Mouse (Mus musculus) kidney, embryonic 14.5 days (tissue): ENCODE results near the gene Fbxl13. TPM values are rescaled to one million over a fixed set of nuclear protein-coding genes. Genes with fewer than 3 reads are reported as not detected.

ENCODE experiments used
- ATAC-seq: fragments of 200-750 bp; cut with Nextera tagmentation; 2 replicates; pipeline ENCODE4 v1.8.0; 2017; ENCODE audit warnings: moderate number of reproducible peaks, mild to moderate bottlenecking, moderate TSS enrichment, moderate library complexity; ENCODE audit not compliant: low FRiP score, low TSS enrichment
- H3K27ac ChIP-seq: fragments of 300-500 bp; sonication (generic); 2 replicates; pipeline ENCODE4 v1.5.1; 2014; ENCODE audit warnings: low read depth, mild to moderate bottlenecking, low read length, moderate library complexity, mixed read lengths
- H3K27me3 ChIP-seq: fragments of 300-500 bp; sonication (generic); 2 replicates; pipeline ENCODE4 v1.6.1; 2014; ENCODE audit warnings: mild to moderate bottlenecking, low read length; ENCODE audit not compliant: control insufficient read depth, insufficient read depth
- H3K36me3 ChIP-seq: fragments of 300-500 bp; sonication (generic); 2 replicates; pipeline ENCODE4 v1.6.1; 2014; ENCODE audit warnings: low read length, mixed read lengths; ENCODE audit not compliant: control insufficient read depth, insufficient read depth
- H3K4me1 ChIP-seq: fragments of 300-500 bp; sonication (generic); 2 replicates; pipeline ENCODE4 v1.6.1; 2014; ENCODE audit warnings: low read length, mixed read lengths; ENCODE audit not compliant: control insufficient read depth, insufficient read depth
- H3K4me2 ChIP-seq: fragments of 300-500 bp; sonication (generic); replicated peaks from 2 replicates; pipeline ENCODE4 v1.6.1; 2014; ENCODE audit warnings: low read depth, mild to moderate bottlenecking, low read length
- H3K4me3 ChIP-seq: fragments of 300-500 bp; sonication (generic); 2 replicates; pipeline ENCODE4 v1.5.1; 2014; ENCODE audit warnings: mild to moderate bottlenecking, low read length
- H3K9ac ChIP-seq: fragments of 300-500 bp; sonication (generic); 2 replicates; pipeline ENCODE4 v1.6.1; 2014; ENCODE audit warnings: low read depth, mild to moderate bottlenecking, low read length, moderate library complexity
- H3K9me3 ChIP-seq: fragments of 300-500 bp; sonication (generic); 2 replicates; pipeline ENCODE4 v1.6.1; 2016; ENCODE audit warnings: low read length; ENCODE audit not compliant: control insufficient read depth
- WGBS: fragments of 180-500 bp; shearing (Covaris S2); extraction: QIAGEN DNeasy Blood & Tissue Kit; methylation state at CpG from one replicate; pipeline ENCODE4 v1.1.7; 2014; 5-methylcytosine and 5-hydroxymethylcytosine counted together
- polyA plus RNA-seq: library from polyadenylated mRNA; unstranded; fragments of >200 nt; fragmentation: Nextera tagmentation; extraction: Ambion mirVana; gene quantifications from 2 replicates; pipeline ENCODE4 v1.2.1, GENCODE M21; 2014

The Fbxl13 gene
- polyA plus RNA-seq, 1 experiment from 2014 or later: 0.43 TPM

DNA sequence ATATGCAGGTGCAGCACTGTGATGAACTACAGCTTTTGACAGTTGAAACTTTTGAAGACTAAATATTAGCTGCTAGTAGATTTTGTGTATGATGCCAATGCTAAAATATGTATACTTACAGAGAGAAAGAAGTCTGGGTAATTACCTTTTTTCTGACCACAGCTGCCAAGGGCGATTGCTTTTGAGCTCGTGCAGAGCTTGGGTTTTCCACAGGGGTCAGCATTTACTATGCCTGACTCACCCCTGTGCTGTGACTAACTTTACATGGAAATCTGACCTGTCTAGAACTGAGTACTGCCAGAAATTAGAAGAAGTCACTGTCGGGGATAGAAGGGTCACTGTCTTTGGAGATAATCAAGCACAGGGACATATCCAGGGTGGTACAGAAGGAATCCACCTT lies 153.2 kb downstream of the Fbxl13 start:
- Histone ChIP-seq H3K27me3 (no peaks in the 10 kb centered on the region), H3K9ac (no peak overlapping the region), H3K9me3 (no peaks in the 10 kb centered on the region), H3K36me3 (no peaks in the 10 kb centered on the region), H3K4me1 (no peaks in the 10 kb centered on the region; the same call in 1 of the 2 replicates), H3K27ac (no peak overlapping the region), H3K4me3 (no peak overlapping the region), H3K4me2 (no peak overlapping the region)
- WGBS: 66% methylated on average over 3 of the region's 3 CpGs
- ATAC-seq: no peak

GRCm38 (mm10) chr5:21491469-21491868 lies 154.0 kb downstream of the Fbxl13 start:
- Histone ChIP-seq H3K9me3 (no peaks in the 10 kb centered on the region), H3K36me3 (no peaks in the 10 kb centered on the region), H3K27ac (no peak overlapping the region), H3K9ac (no peak overlapping the region), H3K4me3 (no peak overlapping the region), H3K27me3 (no peaks in the 10 kb centered on the region), H3K4me1 (no peaks in the 10 kb centered on the region; the same call in 1 of the 2 replicates), H3K4me2 (no peak overlapping the region)
- WGBS: 78% methylated on average over 2 of the region's 2 CpGs
- ATAC-seq: no peak

- Histone ChIP-seq H3K9me3 (no peaks in the 10 kb centered on the region), H3K27ac (no peak overlapping the region), H3K27me3 (no peaks in the 10 kb centered on the region), H3K9ac (no peak overlapping the region), H3K4me2 (no peak overlapping the region), H3K4me3 (no peak overlapping the region), H3K36me3 (no peaks in the 10 kb centered on the region), H3K4me1 (no peaks in the 10 kb centered on the region; the same call in 1 of the 2 replicates)
- WGBS: 73% methylated on average over 4 of the region's 4 CpGs
- no peak for ATAC-seq
These were observed 156.3 kb downstream of the Fbxl13 start for GRCm38 (mm10) chr5:21489135-21489534.

- H3K27ac ChIP-seq: no peak overlapping the region
- H3K36me3 ChIP-seq: no peaks in the 10 kb centered on the region
- H3K4me1 ChIP-seq: no peaks in the 10 kb centered on the region; the same call in 1 of the 2 replicates
- 95% methylated on average over 5 of the region's 5 CpGs for WGBS
- H3K4me2 ChIP-seq: no peak overlapping the region
- no peaks in the 10 kb centered on the region for H3K9me3 ChIP-seq
- no peak overlapping the region for H3K9ac ChIP-seq
- ATAC-seq: no peak
- H3K27me3 ChIP-seq: no peaks in the 10 kb centered on the region
- H3K4me3 ChIP-seq: no peak overlapping the region
These were observed 156.9 kb downstream of the Fbxl13 start for GRCm38 (mm10) chr5:21488506-21488905.

DNA sequence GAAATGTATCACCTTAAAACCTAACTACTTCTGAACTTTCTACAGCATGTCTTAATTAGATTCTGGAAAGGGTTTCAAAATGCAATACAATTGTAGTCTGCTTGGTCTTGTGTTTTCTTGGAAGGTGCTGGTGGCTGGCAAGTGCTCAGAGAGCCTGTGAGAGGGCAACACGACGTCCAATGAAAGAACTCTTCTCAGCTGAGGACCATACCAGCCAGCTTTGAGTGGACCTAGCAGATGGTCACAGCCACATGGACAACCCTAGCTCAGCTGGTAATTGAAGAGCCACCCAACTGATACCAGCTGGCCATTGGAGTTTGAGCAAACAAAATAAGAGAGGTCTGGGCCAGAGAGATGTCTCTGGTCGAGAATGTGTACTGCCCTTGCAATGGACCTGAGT lies 157.7 kb downstream of the Fbxl13 start:
- H3K27ac ChIP-seq: no peak overlapping the region
- WGBS: 93% methylated on average over 3 of the region's 3 CpGs
- no peak overlapping the region for H3K4me2 ChIP-seq
- no peak overlapping the region for H3K4me3 ChIP-seq
- no peaks in the 10 kb centered on the region for H3K36me3 ChIP-seq
- H3K9ac ChIP-seq: no peak overlapping the region
- H3K27me3 ChIP-seq: no peaks in the 10 kb centered on the region
- no peak for ATAC-seq
- H3K9me3 ChIP-seq: no peaks in the 10 kb centered on the region
- H3K4me1 ChIP-seq: no peaks in the 10 kb centered on the region; the same call in 1 of the 2 replicates

DNA sequence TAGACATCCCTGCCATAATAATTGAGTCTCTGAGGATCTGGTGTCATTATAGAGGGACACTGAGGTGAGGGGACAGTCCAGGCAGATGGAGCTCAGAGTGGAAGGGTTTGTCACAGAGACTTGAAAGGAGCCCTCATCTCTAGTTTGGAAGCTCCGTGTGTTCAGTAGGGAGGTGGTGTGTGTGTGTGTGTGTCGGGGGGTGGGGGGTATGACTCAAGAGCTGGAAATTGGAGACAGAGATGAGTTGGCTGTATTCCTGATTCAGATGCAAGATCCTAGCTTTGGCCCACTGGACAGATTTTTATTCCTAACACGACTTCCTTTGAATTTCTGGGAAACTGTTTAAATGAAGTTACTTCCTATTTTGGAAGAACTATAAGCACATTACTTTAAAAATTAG lies 158.1 kb downstream of the Fbxl13 start:
- no peak overlapping the region for H3K4me3 ChIP-seq
- no peaks in the 10 kb centered on the region for H3K9me3 ChIP-seq
- no peaks in the 10 kb centered on the region for H3K27me3 ChIP-seq
- no peak overlapping the region for H3K9ac ChIP-seq
- WGBS: 82% methylated on average over 3 of the region's 3 CpGs
- no peak overlapping the region for H3K4me2 ChIP-seq
- H3K36me3 ChIP-seq: no peaks in the 10 kb centered on the region
- no peaks in the 10 kb centered on the region; the same call in 1 of the 2 replicates for H3K4me1 ChIP-seq
- H3K27ac ChIP-seq: no peak overlapping the region
- no peak for ATAC-seq

GRCm38 (mm10) chr5:21486798-21487197 lies 158.6 kb downstream of the Fbxl13 start:
- no peaks in the 10 kb centered on the region; the same call in 1 of the 2 replicates for H3K4me1 ChIP-seq
- no peak overlapping the region for H3K27ac ChIP-seq
- no peak overlapping the region for H3K9ac ChIP-seq
- no peak overlapping the region for H3K4me2 ChIP-seq
- WGBS: 65% methylated on average over 5 of the region's 5 CpGs
- H3K4me3 ChIP-seq: no peak overlapping the region
- no peaks in the 10 kb centered on the region for H3K27me3 ChIP-seq
- H3K36me3 ChIP-seq: no peaks in the 10 kb centered on the region
- no peaks in the 10 kb centered on the region for H3K9me3 ChIP-seq
- ATAC-seq: no peak

DNA sequence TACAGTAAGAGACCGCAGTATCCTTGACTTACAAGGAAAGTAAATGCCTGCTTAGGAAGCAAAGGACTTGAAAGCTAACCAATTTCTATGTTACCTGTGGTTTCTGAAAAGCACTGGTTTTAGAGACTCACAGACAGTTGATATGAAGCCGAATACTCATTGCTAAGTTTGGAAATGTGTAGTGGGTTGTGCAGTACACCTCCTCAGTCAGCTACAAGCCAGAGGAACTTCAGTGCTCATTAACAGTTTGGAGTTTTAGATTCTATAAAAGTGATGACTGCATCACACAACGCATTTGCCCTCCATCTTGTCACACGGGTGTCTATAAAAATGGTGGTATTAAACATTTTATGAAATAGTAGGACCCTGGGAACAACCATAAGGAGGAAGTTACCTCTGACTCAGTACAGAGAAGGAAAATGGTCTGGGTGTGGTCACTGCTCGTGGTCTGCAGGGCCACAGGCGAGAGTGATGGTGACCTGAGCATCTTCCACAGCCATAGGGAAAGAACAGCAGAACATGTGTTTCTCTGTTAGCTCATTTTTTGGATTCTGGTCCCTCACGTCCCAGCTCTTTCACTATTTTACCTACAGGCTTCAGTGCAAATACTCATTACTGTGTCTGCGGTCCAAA lies 160.1 kb downstream of the Fbxl13 start:
- Histone ChIP-seq H3K27me3 (no peaks in the 10 kb centered on the region), H3K4me3 (no peak overlapping the region), H3K36me3 (no peaks in the 10 kb centered on the region), H3K4me1 (no peaks in the 10 kb centered on the region; the same call in 1 of the 2 replicates), H3K27ac (no peak overlapping the region), H3K9ac (no peak overlapping the region), H3K4me2 (no peak overlapping the region), H3K9me3 (no peaks in the 10 kb centered on the region)
- no peak for ATAC-seq
- WGBS: 92% methylated on average over 8 of the region's 8 CpGs

GRCm38 (mm10) chr5:21483275-21483674 lies 162.2 kb downstream of the Fbxl13 start:
- Histone ChIP-seq H3K27ac (no peak overlapping the region), H3K9ac (no peak overlapping the region), H3K4me2 (no peak overlapping the region), H3K36me3 (no peaks in the 10 kb centered on the region), H3K27me3 (no peaks in the 10 kb centered on the region), H3K9me3 (no peaks in the 10 kb centered on the region), H3K4me3 (no peak overlapping the region), H3K4me1 (no peaks in the 10 kb centered on the region)
- no peak for ATAC-seq
- WGBS: 77% methylated on average over 8 of the region's 8 CpGs
